Mouse (Mus musculus): ENCODE results near the gene Rapgef3. TPM values are rescaled to one million over a fixed set of nuclear protein-coding genes. Genes with fewer than 3 reads are reported as not detected.

The Rapgef3 gene
- polyA plus RNA-seq, 1 experiment from 2014 or later: 10.1 TPM

- Histone ChIP-seq H3K4me2 (peak overlapping the region; percentile 93), H3K4me3 (replicated peaks) (peak overlapping the region; percentile 81), H3K9ac (replicated peaks) (peak overlapping the region; percentile 78), H3K27ac (no peak overlapping the region), H3K27me3 (peaks cover 6% of the 10 kb centered on the region; the same call in 1 of the 2 replicates), H3K4me1 (replicated peaks) (peaks cover 41% of the 10 kb centered on the region), H3K36me3 (no peaks in the 10 kb centered on the region), H3K9me3 (no peaks in the 10 kb centered on the region)
- 4% methylated on average over 37 of the region's 39 CpGs for WGBS
- peak; percentile 45 for ATAC-seq (ENCODE audit: insufficient number of reproducible peaks, insufficient read depth, low FRiP score, low TSS enrichment, low read depth)
These were observed 16.4 kb upstream of the Rapgef3 start for GRCm38 (mm10) chr15:97784092-97784559.

GRCm38 (mm10) chr15:97782749-97783105 is 15.0 kb upstream of the Rapgef3 start:
- Histone ChIP-seq H3K27me3 (peaks cover 6% of the 10 kb centered on the region; the same call in 1 of the 2 replicates), H3K4me3 (replicated peaks) (peak overlapping the region; percentile 20), H3K4me2 (peak overlapping the region; percentile 56), H3K9me3 (no peaks in the 10 kb centered on the region), H3K27ac (peak overlapping the region; percentile 89), H3K9ac (replicated peaks) (no peak overlapping the region), H3K36me3 (no peaks in the 10 kb centered on the region), H3K4me1 (replicated peaks) (peaks cover 38% of the 10 kb centered on the region)
- WGBS: 4% methylated on average over 9 of the region's 9 CpGs
- 0 out of 2 replicates have a peak, but pooled peaks have one; percentile 26 for ATAC-seq (ENCODE audit: insufficient number of reproducible peaks, insufficient read depth, low FRiP score, low TSS enrichment, low read depth)

GRCm38 (mm10) chr15:97781961-97782748 is 14.4 kb upstream of the Rapgef3 start:
- Histone ChIP-seq H3K27me3 (peaks cover 6% of the 10 kb centered on the region; the same call in 1 of the 2 replicates), H3K9ac (replicated peaks) (no peak overlapping the region), H3K9me3 (no peaks in the 10 kb centered on the region), H3K27ac (peak overlapping the region; percentile 89), H3K4me1 (replicated peaks) (peaks cover 40% of the 10 kb centered on the region), H3K36me3 (no peaks in the 10 kb centered on the region), H3K4me3 (replicated peaks) (peak overlapping the region; percentile 20), H3K4me2 (peak overlapping the region; percentile 56)
- peak; percentile 38; the same call in 1 of the 2 replicates for ATAC-seq (ENCODE audit: insufficient number of reproducible peaks, insufficient read depth, low FRiP score, low TSS enrichment, low read depth)
- WGBS: 2% methylated on average over 24 of the region's 24 CpGs

GRCm38 (mm10) chr15:97780611-97781031 is 12.8 kb upstream of the Rapgef3 start:
- H3K4me2 ChIP-seq: no peak overlapping the region
- 30% methylated on average over 12 of the region's 12 CpGs for WGBS
- H3K27ac ChIP-seq: peak overlapping the region; percentile 85
- no peaks in the 10 kb centered on the region for H3K9me3 ChIP-seq
- H3K9ac ChIP-seq (replicated peaks): no peak overlapping the region
- H3K4me1 ChIP-seq (replicated peaks): peaks cover 50% of the 10 kb centered on the region
- no peak overlapping the region for H3K4me3 ChIP-seq (replicated peaks)
- H3K36me3 ChIP-seq: no peaks in the 10 kb centered on the region
- H3K27me3 ChIP-seq: peaks cover 9% of the 10 kb centered on the region; the same call in 1 of the 2 replicates
- no peak for ATAC-seq (ENCODE audit: insufficient number of reproducible peaks, insufficient read depth, low FRiP score, low TSS enrichment, low read depth)

GRCm38 (mm10) chr15:97779576-97779975 is 11.8 kb upstream of the Rapgef3 start:
- WGBS: 85% methylated on average over 1 of the region's 1 CpGs
- no peaks in the 10 kb centered on the region for H3K36me3 ChIP-seq
- no peak for ATAC-seq (ENCODE audit: insufficient number of reproducible peaks, insufficient read depth, low FRiP score, low TSS enrichment, low read depth)
- H3K4me1 ChIP-seq (replicated peaks): peaks cover 50% of the 10 kb centered on the region
- H3K4me3 ChIP-seq (replicated peaks): no peak overlapping the region
- H3K9me3 ChIP-seq: no peaks in the 10 kb centered on the region
- peaks cover 6% of the 10 kb centered on the region; the same call in 1 of the 2 replicates for H3K27me3 ChIP-seq
- peak overlapping the region; percentile 85 for H3K27ac ChIP-seq
- H3K4me2 ChIP-seq: no peak overlapping the region
- H3K9ac ChIP-seq (replicated peaks): no peak overlapping the region

GRCm38 (mm10) chr15:97778311-97779098 is 10.7 kb upstream of the Rapgef3 start, which contains the start of gene Slc48a1:
Slc48a1 (plus strand) TSS chr15:97778520.
- Histone ChIP-seq H3K27me3 (0 out of 2 replicates have a peak, but pooled peaks cover 3% of the 10 kb centered on the region), H3K4me2 (no peak within 1 kb of the TSS), H3K4me1 (replicated peaks) (peaks cover 55% of the 10 kb centered on the region), H3K9me3 (no peaks in the 10 kb centered on the region), H3K4me3 (replicated peaks) (no peak within 1 kb of the TSS), H3K36me3 (no peaks in the 10 kb centered on the region), H3K9ac (replicated peaks) (no peak within 1 kb of the TSS), H3K27ac (no peak within 1 kb of the TSS)
- 72% methylated on average over 8 of the region's 8 CpGs for WGBS
- no peak for ATAC-seq (ENCODE audit: insufficient number of reproducible peaks, insufficient read depth, low FRiP score, low TSS enrichment, low read depth)

- H3K27ac ChIP-seq: no peak overlapping the region
- no peak overlapping the region for H3K4me3 ChIP-seq (replicated peaks)
- H3K4me2 ChIP-seq: no peak overlapping the region
- no peak for ATAC-seq (ENCODE audit: insufficient number of reproducible peaks, insufficient read depth, low FRiP score, low TSS enrichment, low read depth)
- H3K4me1 ChIP-seq (replicated peaks): peaks cover 52% of the 10 kb centered on the region
- H3K9me3 ChIP-seq: no peaks in the 10 kb centered on the region
- no peak overlapping the region for H3K9ac ChIP-seq (replicated peaks)
- 65% methylated on average over 6 of the region's 6 CpGs for WGBS
- H3K27me3 ChIP-seq: 0 out of 2 replicates have a peak, but pooled peaks cover 3% of the 10 kb centered on the region
- no peaks in the 10 kb centered on the region for H3K36me3 ChIP-seq
These were observed 9.1 kb upstream of the Rapgef3 start for GRCm38 (mm10) chr15:97776919-97777318.

- Histone ChIP-seq H3K36me3 (no peaks in the 10 kb centered on the region), H3K9ac (replicated peaks) (no peak overlapping the region), H3K27me3 (0 out of 2 replicates have a peak, but pooled peaks cover 3% of the 10 kb centered on the region), H3K9me3 (no peaks in the 10 kb centered on the region), H3K4me3 (replicated peaks) (no peak overlapping the region), H3K4me1 (replicated peaks) (peaks cover 48% of the 10 kb centered on the region), H3K27ac (no peak overlapping the region), H3K4me2 (no peak overlapping the region)
- ATAC-seq (ENCODE audit: insufficient number of reproducible peaks, insufficient read depth, low FRiP score, low TSS enrichment, low read depth): no peak
- WGBS: 9% methylated on average over 8 of the region's 8 CpGs
These were observed 8.7 kb upstream of the Rapgef3 start for GRCm38 (mm10) chr15:97776514-97776913.

- H3K4me3 ChIP-seq (replicated peaks): no peak overlapping the region
- H3K9ac ChIP-seq (replicated peaks): no peak overlapping the region
- peaks cover 18% of the 10 kb centered on the region for H3K27me3 ChIP-seq
- H3K27ac ChIP-seq: peak overlapping the region; percentile 78
- H3K4me1 ChIP-seq (replicated peaks): peaks cover 29% of the 10 kb centered on the region
- no peaks in the 10 kb centered on the region for H3K36me3 ChIP-seq
- ATAC-seq (ENCODE audit: insufficient number of reproducible peaks, insufficient read depth, low FRiP score, low TSS enrichment, low read depth): no peak
- H3K9me3 ChIP-seq: no peaks in the 10 kb centered on the region
- 75% methylated on average over 5 of the region's 5 CpGs for WGBS
- no peak overlapping the region for H3K4me2 ChIP-seq
These were observed 6.2 kb upstream of the Rapgef3 start for GRCm38 (mm10) chr15:97773961-97774370.

- Histone ChIP-seq H3K27me3 (peaks cover 18% of the 10 kb centered on the region), H3K9me3 (no peaks in the 10 kb centered on the region), H3K36me3 (no peaks in the 10 kb centered on the region), H3K4me3 (replicated peaks) (no peak overlapping the region), H3K9ac (replicated peaks) (no peak overlapping the region), H3K4me1 (replicated peaks) (peaks cover 37% of the 10 kb centered on the region), H3K4me2 (peak overlapping the region; percentile 2; the same call in 1 of the 2 replicates), H3K27ac (peak overlapping the region; percentile 78)
- ATAC-seq (ENCODE audit: insufficient number of reproducible peaks, insufficient read depth, low FRiP score, low TSS enrichment, low read depth): peak; percentile 60; the same call in 1 of the 2 replicates
- 35% methylated on average over 5 of the region's 5 CpGs for WGBS
These were observed 5.3 kb upstream of the Rapgef3 start for GRCm38 (mm10) chr15:97773108-97773507.

- H3K27me3 ChIP-seq: peaks cover 33% of the 10 kb centered on the region
These were observed 2.5 kb upstream of the Rapgef3 start for GRCm38 (mm10) chr15:97770280-97770679.

More at GRCm38 (mm10) chr15:97770280-97770679, 2.5 kb upstream of the Rapgef3 start:
- Histone ChIP-seq H3K4me2 (no peak overlapping the region), H3K4me3 (replicated peaks) (no peak overlapping the region), H3K9me3 (no peaks in the 10 kb centered on the region), H3K9ac (replicated peaks) (no peak overlapping the region), H3K4me1 (replicated peaks) (peaks cover 51% of the 10 kb centered on the region), H3K36me3 (no peaks in the 10 kb centered on the region), H3K27ac (no peak overlapping the region)
- ATAC-seq (ENCODE audit: insufficient number of reproducible peaks, insufficient read depth, low FRiP score, low TSS enrichment, low read depth): no peak
- WGBS: 83% methylated on average over 8 of the region's 8 CpGs

All from limb, embryonic 12.5 days (tissue).